Mouse (Mus musculus) heart, postnatal 25 days (tissue): ENCODE data around the gene Vmn1r2. TPM values are rescaled to one million over a fixed set of nuclear protein-coding genes. Genes with fewer than 3 reads are reported as not detected.
"Not testable (repeated sequence)": the region's sequence is repeated elsewhere in the genome, so short reads cannot be mapped to it uniquely, and the experiment has no call there.

Experiments
- DNase-seq: peaks from one replicate; pipeline ENCODE4 v3.0.0; 2022; ENCODE audit warnings: low spot score
- intact Hi-C: fragments of 180-260 bp; cut with DNase I; formaldehyde crosslinking; loops from one replicate; pipeline ENCODE4 v1.15.1; 2025
- total RNA-seq, 2 experiments: library from RNA; stranded (reverse); gene quantifications; 2 replicates each; pipeline ENCODE4 v1.2.3; 2021

Vmn1r2 gene
- total RNA-seq, result not detected

DNA sequence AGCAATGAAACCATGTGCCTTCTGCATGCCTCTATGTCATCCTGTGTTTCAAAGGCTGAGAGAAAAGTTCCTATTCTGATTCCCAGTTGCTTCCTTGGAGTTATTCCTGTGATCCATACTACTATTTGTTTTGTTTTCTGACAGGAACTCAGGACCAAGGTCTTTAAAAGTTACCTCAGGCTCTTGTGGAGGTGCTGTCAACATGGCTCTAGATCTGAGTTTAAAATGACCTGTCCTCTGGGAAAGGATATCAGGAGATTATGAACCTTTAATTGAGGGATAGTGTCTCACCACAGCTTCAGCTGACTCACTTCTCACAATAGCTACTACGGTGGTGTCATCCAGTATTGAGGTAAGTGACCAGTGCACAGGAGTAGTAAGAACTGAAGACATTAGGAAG is at the start of gene Vmn1r2:
Gene Vmn1r2 (plus strand): TSS at position 301 of the 400 bp plus-strand sequence.
- intact Hi-C loops, DNase-seq: not testable (repeated sequence)

DNA sequence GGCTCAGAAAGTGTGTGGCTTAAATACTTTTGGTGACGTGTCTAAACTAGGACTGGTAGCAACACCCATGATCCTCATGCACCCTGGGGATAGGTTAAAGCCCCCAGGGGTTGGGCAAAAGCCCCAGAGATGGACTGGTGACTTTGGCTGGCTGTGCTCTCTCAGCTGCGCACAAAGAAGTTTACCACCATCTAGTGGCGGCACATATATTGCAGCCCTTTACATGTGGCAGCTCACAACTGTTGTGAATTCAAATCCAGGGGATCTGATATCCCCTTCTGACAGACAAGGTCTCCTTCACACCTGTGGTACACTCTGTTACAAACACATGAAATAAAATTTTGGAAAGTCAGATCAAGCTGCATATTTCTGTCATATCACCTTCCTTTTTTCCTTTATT is 19.2 kb upstream of the Vmn1r2 start:
- intact Hi-C loops, result not testable (repeated sequence)

DNA sequence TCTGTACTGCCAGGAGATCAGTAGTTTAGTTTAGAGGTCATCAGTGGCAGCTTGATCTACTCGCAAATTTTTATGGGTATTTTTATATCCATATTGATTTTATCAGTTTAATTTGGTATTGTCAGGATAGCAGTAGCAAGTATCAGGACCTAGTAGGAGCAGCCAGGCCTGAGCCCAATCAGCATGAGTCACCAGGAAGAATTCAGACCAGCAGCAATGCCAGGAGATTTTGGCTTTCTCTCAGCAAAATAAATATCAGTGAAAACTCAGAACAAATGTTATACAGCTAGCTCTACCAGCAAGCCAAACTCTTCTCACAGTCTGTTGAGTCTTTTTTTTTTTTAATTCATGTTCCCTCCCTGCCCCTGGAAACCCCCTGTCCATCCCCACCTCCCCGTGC is 13.8 kb upstream of the Vmn1r2 start:
- DNase-seq, intact Hi-C loops: not testable (repeated sequence)

More for the DNA sequence above, 19.2 kb upstream of the Vmn1r2 start:
- DNase-seq, result not testable (repeated sequence)

DNA sequence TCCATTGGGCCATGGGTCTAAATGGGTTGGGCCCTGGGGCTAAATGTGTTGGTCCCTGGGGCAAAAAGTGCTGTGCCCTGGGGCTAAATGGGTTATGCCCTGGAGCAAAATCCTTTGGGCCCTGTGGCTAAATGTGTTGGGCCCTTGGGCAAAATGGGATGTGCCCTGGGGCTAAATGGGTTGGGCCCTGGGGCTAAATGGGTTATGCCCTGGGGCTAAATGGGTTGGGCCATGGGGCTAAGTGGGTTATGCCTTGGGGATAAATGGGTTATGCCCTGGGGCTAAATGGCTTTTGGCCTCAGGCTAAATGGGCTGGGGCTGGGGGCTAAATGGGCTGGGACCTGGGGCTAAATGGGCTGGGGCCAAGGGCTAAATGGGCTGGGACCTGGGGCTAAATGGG is 2.7 kb upstream of the Vmn1r2 start:
- DNase-seq, intact Hi-C loops: not testable (repeated sequence)

DNA sequence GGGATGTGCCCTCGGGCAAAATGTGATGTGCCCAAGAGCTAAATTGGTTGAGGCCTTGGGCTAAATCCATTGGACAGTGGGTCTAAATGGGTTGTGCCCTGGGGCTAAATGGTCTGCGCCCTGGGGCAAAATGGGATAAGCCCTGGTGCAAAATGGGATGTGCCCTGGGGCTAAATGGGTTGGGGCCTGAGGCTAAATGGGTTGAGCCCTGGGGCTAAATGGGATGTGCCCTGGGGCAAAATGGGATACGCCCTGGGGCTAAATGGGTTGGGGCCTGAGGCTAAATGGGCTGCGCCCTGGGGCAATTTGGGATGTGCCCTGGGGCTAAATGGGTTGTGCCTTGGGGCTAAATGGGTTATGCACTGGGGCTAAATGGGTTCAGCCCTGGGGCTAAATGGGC is 2.1 kb upstream of the Vmn1r2 start:
- intact Hi-C loops, result no loop called here
- DNase-seq, result no peak

DNA sequence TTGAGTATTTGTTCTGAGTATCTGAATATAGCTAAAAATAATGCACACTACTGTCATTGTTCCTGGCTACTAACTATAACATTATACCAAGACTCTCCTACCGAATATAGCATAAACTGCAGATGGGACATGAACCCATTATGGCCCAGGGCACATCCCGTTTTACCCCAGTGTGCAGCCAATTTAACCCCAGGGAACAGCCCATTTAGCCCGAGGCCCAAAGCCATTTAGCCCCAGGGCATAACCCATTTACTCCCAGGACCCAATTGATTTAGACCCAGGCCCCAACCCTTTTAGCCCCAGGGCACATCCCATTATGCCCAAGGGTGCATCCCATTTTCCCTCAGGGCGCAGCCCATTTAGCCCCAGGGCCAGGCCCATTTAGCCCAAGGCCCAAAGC is 7.5 kb downstream of the Vmn1r2 start:
- intact Hi-C loops, DNase-seq: not testable (repeated sequence)

DNA sequence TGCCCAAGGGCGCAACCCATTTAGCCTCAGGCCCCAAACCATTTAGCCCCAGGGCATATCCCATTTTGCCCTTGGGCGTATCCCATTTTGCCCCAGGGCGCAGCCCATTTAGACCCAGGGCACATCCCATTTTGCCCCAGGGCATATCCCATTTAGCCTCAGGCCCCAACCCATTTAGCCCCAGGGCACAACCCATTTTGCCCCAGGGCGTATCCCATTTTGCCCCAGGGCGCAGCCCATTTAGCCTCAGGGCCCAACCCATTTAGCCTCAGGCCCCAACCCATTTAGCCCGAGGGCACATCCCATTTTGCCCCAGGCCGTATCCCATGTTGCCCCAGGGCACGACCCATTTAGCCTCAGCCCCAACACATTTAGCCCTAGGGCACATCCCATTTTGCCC is 8.6 kb downstream of the Vmn1r2 start:
- intact Hi-C loops, DNase-seq: not testable (repeated sequence)

DNA sequence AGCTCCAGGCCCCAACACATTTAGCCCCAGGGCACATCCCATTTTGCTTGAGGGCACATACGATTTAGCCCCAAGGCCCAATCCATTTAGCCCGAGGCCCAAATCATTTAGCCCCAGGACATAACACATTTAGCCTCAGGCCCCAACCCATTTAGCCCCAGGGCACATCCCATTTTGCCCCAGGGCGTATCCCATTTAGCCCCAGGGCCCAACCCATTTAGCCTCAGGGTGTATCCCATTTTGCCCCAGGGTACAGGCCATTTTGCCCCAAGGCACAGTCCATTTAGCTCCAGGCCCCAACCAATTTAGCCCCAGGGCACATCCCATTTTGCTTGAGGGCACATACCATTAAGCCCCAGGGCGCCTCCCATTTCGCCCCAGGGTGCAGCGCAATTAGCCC is 9.1 kb downstream of the Vmn1r2 start:
- DNase-seq, intact Hi-C loops: not testable (repeated sequence)

DNA sequence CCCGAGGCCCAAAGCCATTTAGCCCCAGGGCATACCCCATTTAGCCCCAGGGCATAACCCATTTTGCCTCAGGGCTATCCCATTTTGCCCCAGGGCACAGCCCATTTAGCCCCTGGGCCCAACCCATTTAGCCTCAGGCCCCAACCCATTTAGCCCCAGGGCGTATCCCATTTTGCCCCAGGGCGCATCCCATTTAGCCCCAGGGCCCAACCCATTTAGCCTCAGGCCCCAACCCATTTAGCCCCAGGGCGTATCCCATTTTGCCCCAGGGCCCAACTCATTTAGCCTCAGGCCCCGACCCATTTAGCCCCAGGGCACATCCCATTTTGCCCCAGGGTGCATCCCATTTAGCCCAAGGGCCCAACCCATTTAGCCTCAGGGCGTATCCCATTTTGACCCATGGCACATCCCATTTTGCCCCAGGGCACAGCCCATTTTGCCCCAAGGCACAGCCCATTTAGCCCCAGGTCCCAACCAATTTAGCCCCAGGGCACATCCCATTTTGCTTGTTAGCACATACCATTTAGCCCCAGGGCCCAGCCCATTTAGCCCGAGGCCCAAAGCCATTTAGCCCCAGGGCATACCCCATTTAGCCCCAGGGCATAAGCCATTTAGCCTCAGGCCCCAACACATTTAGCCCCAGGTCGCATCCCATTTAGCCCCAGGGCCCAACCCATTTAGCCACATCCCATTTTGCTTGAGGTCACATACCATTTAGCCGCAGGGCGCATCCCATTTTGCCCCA is 9.8 kb downstream of the Vmn1r2 start:
- intact Hi-C loops, DNase-seq: not testable (repeated sequence)

DNA sequence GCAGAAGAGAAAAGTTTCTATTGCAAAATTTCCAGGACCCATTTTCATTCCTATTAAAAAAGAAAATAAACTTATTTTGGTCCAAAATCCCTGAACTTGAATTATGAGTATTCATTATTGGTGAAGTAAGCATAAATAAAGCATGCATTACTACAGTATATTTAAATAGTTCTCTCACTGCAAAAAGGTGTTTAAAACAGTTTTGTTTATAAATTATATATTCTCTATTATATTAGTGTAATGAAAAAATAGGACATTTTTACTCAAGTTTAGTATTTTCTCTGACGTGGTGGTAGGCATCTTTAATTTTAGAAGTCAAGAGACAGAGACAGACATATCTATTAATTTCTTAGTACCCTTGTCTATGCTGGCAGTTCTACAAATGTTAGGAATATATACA is 18.1 kb downstream of the Vmn1r2 start, which contains the start of gene Vmn1r3:
Gene Vmn1r3 (minus strand): TSS at position 101 of the 400 bp plus-strand sequence.
- intact Hi-C loops, DNase-seq: not testable (repeated sequence)

DNA sequence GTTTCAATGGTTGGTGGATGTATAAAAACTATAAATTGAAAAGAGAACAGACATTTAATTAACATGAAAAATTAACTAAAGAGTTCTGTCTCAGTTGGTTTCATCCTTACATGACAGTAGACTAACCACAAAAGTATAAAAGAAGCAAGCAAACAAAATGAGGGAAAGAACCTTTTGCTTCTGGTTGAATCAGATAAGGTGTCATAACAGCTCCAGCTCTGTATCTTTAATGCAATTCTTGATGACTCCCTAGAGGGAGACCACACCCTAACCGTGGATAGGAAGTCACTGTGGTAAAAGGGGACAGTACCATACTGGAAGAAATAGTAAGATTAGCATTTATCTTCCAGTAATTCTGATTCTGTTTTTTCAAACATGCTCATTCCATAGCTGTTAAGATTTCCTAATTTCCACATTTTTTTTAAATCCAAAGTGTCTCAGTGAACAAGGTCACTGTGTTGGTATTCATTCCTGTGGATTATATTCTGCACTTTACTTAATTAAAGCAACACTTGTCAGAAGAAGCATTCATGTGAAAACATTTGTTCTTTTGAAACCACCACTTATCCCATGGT is 42.6 kb downstream of the Vmn1r2 start:
- DNase-seq, intact Hi-C loops: not testable (repeated sequence)

DNA sequence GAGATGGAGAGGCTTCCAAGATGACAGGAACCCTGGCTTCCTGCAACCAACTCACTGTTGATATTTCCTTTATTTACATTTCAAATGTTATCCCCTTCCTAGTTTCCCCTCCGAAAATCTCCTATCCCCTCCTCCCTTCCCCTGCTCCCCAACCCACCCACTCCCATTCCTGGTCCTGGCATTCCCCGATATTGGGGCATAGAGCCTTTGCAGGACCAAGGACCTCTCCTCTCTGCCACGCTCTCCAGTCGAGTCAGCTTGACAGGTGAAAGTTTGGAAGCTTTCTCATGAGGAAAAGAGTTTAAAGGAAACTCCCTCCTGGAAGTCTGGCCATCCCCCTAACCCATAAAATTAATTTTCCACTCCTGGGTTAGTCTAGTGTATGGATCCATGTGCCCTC is 46.2 kb downstream of the Vmn1r2 start:
- intact Hi-C loops, DNase-seq: not testable (repeated sequence)

DNA sequence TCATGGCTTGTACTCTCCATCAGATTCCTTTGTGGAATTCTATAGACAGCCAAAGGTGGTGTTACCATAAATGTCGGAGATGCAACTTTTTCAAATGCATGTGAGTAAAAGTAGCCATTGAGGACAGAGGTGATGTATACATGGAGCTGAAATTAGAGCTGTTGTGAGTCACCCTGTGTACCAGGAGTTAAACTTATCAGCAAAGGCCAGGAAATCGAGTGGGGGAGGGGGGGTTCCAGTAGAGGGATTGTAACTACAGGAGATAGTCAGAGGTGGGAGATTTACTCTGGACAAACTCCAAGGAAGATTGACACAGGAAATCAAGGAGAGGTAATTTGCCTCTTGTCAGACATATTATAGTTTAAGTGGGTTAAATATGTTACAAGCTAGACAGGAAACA is 49.3 kb downstream of the Vmn1r2 start:
- DNase-seq, intact Hi-C loops: not testable (repeated sequence)

Other genes starting within 250 kb of the Vmn1r2 start
- gene Vmn1r3, start 18.0 kb downstream of the Vmn1r2 start, total RNA-seq, result not detected